9 mouse cellular contexts compared by ENCODE assay signal in genomic region chr10:96148250-96148699, GRCm38 (mm10). TPM values are rescaled to one million over a fixed set of nuclear protein-coding genes. Genes with fewer than 3 reads are reported as not detected.
DNase-seq lines count a peak whose midpoint lies in the region; ATAC-seq and TF ChIP-seq lines count a peak whose summit lies in the region.
"Had no signal": no experiment of that assay in that cellular context is flagged by ENCODE, and none has a peak within 500 bp of the region (broad histone marks: within the 10 kb centered on the region; RNA-seq: fewer than 3 reads in every experiment).

No protein-coding gene starts in this region.

- H3K4me2 ChIP-seq in liver, embryonic 11.5 days = no peak overlapping the region

- H3K4me3 ChIP-seq in liver, embryonic 11.5 days (ENCODE audit: low read depth, low read length) = no peak overlapping the region
- no peak overlapping the region for H3K4me3 ChIP-seq in gastrocnemius, adult 2 months
- no peak overlapping the region for H3K4me3 ChIP-seq in limb, embryonic 10.5 days
- H3K4me3 ChIP-seq in heart, adult 2 months = no peak overlapping the region

- no peaks in the 10 kb centered on the region for H3K9me3 ChIP-seq in liver, embryonic 11.5 days (ENCODE audit: control insufficient read depth, low read length)
- H3K9me3 ChIP-seq in limb, embryonic 10.5 days (replicated peaks) = no peaks in the 10 kb centered on the region

- H3K27ac ChIP-seq in liver, embryonic 11.5 days (ENCODE audit: low read depth, low read length) = no peak overlapping the region
- H3K27ac ChIP-seq in gastrocnemius, adult 2 months = 0 out of 2 replicates have a peak overlapping the region, but pooled peaks have one; percentile 35
- H3K27ac ChIP-seq in limb, embryonic 10.5 days = no peak overlapping the region
- H3K27ac ChIP-seq in heart, adult 2 months = no peak overlapping the region

- no peaks in the 10 kb centered on the region for H3K4me1 ChIP-seq in liver, embryonic 11.5 days (replicated peaks; ENCODE audit: control insufficient read depth, insufficient read depth, low read length)
- H3K4me1 ChIP-seq in limb, embryonic 10.5 days = peaks cover 23% of the 10 kb centered on the region
- H3K4me1 ChIP-seq in heart, adult 2 months (ENCODE audit: control insufficient read depth, insufficient read depth, low read length) = peaks cover 3% of the 10 kb centered on the region

- DNase-seq in liver = peak; percentile 29
- DNase-seq in liver, embryonic 11.5 days (ENCODE audit: low spot score) = no peak
- peak; percentile 40 for DNase-seq in adrenal gland, adult 8-10 months
- DNase-seq in gastrocnemius, adult 2 months = peak; percentile 48
- peak; percentile 50 for DNase-seq in limb, embryonic 10.5 days (ENCODE audit: low spot score)
- DNase-seq in ovary, postnatal 14 days (ENCODE audit: low spot score) = peak; percentile 49
- DNase-seq in frontal cortex, adult 2 months (ENCODE audit: extremely low spot score in 1 of 2, low spot score in 1 of 2) = no peak
- no peak for DNase-seq in heart, adult 2 months

- no peaks in the 10 kb centered on the region for H3K27me3 ChIP-seq in liver, embryonic 11.5 days (replicated peaks; ENCODE audit: control insufficient read depth, insufficient read depth, low read length)
- H3K27me3 ChIP-seq in limb, embryonic 10.5 days (ENCODE audit: low read depth, poor library complexity, severe bottlenecking) = no peaks in the 10 kb centered on the region
- H3K27me3 ChIP-seq in heart, adult 2 months (ENCODE audit: control insufficient read depth, insufficient read depth, low read length) = no peaks in the 10 kb centered on the region

- intact Hi-C loops in gastrocnemius, adult 2 months (cut with DNase I) = no loop called here
- intact Hi-C loops in heart, adult 2 months (cut with DNase I) = no loop called here

- H3K9ac ChIP-seq in liver, embryonic 11.5 days (ENCODE audit: low read depth, low read length) = no peak overlapping the region
- no peak overlapping the region for H3K9ac ChIP-seq in heart, adult 2 months (ENCODE audit: low read depth, low read length)

- no peak for ATAC-seq in liver, embryonic 11.5 days (replicated peaks; ENCODE audit: low FRiP score)

- no peak for TF ChIP-seq POLR2A in heart, adult 2 months (IDR thresholded peaks at IDR 0.05; ENCODE audit: insufficient read depth, low read depth, low read length)

- no peaks in the 10 kb centered on the region for H3K79me2 ChIP-seq in heart, adult 2 months (replicated peaks; ENCODE audit: control insufficient read depth, insufficient read depth, low read length)

- H3K36me3 ChIP-seq in liver, embryonic 11.5 days (ENCODE audit: control insufficient read depth, insufficient read depth, low read length) = no peaks in the 10 kb centered on the region
- no peaks in the 10 kb centered on the region for H3K36me3 ChIP-seq in limb, embryonic 10.5 days
- H3K36me3 ChIP-seq in heart, adult 2 months (ENCODE audit: control insufficient read depth, insufficient read depth, low read length) = no peaks in the 10 kb centered on the region

- TF ChIP-seq CTCF in gastrocnemius, adult 2 months (IDR thresholded peaks at IDR 0.05) = no peak
- no peak for TF ChIP-seq CTCF in heart, adult 2 months (IDR thresholded peaks at IDR 0.05)

- no peak for TF ChIP-seq EP300 in heart, adult 2 months (IDR thresholded peaks at IDR 0.05; ENCODE audit: insufficient read depth, low read depth, low read length)

- WGBS in liver, embryonic 11.5 days = 72% methylated on average over 10 of the region's 10 CpGs
- WGBS in limb, embryonic 10.5 days = 60% methylated on average over 10 of the region's 10 CpGs
- WGBS in heart, adult 2 months = 29% methylated on average over 10 of the region's 10 CpGs

RNA-seq across cellular contexts. Expression of gene Gm5426, which starts 11.9 kb away (rescaled TPM):
- polyA plus RNA-seq in liver, embryonic 11.5 days (2014; fragmentation: Nextera tagmentation; extraction: Ambion mirVana) = not detected in 2 replicates
- not detected for total RNA-seq in adrenal gland, adult 8-10 months (2022)
- not detected for total RNA-seq in gastrocnemius, adult 2 months (2021)
- not detected in 2 replicates for polyA plus RNA-seq in limb, embryonic 10.5 days (2016; fragmentation: Nextera tagmentation; extraction: Ambion mirVana)
- polyA plus RNA-seq in frontal cortex, adult 2 months (2012; rRNA removed) = not detected in 2 replicates
- not detected for total RNA-seq in heart, adult 2 months (2021)
- not detected in 2 replicates for polyA plus RNA-seq in heart, adult 2 months (2012; rRNA removed)
- total RNA-seq: adrenal gland, postnatal 4 days had no signal

Comparison
In these comparisons a context has a peak if more than half of its experiments do, and no peak if none do; other contexts are left out.
1. DNase-seq: peak in liver (single experiment), adrenal gland, adult 8-10 months (single experiment), gastrocnemius, adult 2 months (single experiment), limb, embryonic 10.5 days (single experiment) and ovary, postnatal 14 days (single experiment); none in liver, embryonic 11.5 days (single experiment), frontal cortex, adult 2 months (0 of 2) and heart, adult 2 months (0 of 2).